Mouse (Mus musculus) kidney, postnatal 36 days (tissue): ENCODE measurements around the gene Gimap4.

Experiments used
- DNase-seq, 2 experiments: peaks; one replicate each; pipeline ENCODE4 v3.0.0; 2021 to 2022; ENCODE audit warnings: mixed read lengths in 2 of 2

Gene Gimap4

DNA sequence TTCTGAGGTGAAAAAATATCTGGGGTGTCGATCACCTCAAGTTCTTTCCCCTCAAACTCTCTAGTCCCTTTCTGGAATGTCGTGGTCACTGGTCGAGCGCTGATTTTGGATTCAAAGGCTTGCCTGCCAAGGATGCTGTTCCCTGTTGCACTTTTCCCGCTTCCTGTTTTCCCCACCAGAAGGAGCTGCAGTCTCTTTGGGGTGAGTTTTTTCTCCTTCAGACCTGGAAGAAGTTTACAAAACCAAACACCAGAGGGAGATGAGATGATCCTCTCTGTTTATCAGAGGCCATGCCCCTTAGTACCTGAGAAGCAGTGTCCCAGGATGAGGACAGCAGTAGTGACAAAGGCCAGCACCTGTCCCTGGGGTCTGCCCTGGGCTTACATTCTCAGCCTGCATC lies 18.3 kb downstream of the Gimap4 start:
- DNase-seq, result no peak

- no peak for DNase-seq
Measured at GRCm38 (mm10) chr6:48704146-48704545, 19.8 kb downstream of the Gimap4 start.

GRCm38 (mm10) chr6:48706130-48706529 lies 21.8 kb downstream of the Gimap4 start:
- peak in 1 of 2 experiments; percentile 5 for DNase-seq

- no peak for DNase-seq
Measured at GRCm38 (mm10) chr6:48718455-48718854, 34.1 kb downstream of the Gimap4 start, which contains the start of the genes Gm28053 and Gimap7. Gene Gm28053, plus strand, starts transcription at chr6:48718607. Gene Gimap7, plus strand, starts transcription at chr6:48718621.

GRCm38 (mm10) chr6:48720326-48720725 lies 36.0 kb downstream of the Gimap4 start:
- no peak for DNase-seq

GRCm38 (mm10) chr6:48723468-48723867 lies 39.1 kb downstream of the Gimap4 start:
- DNase-seq, result no peak

DNA sequence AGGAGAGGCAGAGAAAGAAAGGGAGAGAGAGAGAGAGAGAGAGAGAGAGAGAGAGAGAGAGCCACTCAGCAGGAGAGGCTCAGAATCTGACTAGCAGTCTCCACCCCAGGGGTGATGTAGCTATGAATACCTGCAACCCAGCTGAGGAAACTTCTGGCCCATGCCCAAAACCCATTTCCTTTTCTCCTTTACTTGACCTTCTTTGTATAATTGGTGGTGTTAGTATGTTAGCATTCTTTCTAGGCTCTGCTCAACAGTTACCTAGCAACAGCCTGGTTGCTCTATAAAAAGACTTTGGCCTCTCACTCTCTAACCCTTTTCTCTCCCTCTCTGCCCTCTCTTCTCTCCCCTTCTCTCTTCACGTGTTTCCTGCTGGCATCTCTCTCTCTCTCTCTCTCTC lies 41.1 kb downstream of the Gimap4 start:
- peak; percentile 88 to 97 for DNase-seq

DNA sequence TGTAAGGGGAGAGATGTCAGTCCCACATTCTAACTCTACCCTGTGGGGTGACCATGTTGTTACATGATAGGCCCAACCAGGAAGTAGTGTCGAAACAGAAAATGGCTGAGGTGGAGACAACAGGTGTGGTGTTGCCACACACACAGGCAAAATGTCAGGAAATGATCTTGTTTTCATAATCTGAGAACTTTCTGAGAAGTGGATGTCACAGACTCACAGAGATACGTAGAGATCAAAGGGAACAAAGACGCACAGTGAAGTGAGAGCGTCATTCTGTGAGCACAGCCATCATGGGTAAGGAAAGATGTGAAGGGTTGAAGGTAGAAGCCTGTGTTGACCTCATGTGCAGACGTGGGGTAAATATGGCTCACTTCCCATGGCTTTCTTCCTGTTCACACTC lies 43.4 kb downstream of the Gimap4 start:
- DNase-seq, result no peak

- DNase-seq, result no peak
Measured at GRCm38 (mm10) chr6:48732864-48733304, 48.5 kb downstream of the Gimap4 start.

GRCm38 (mm10) chr6:48733660-48734059 lies 49.3 kb downstream of the Gimap4 start:
- no peak for DNase-seq

DNA sequence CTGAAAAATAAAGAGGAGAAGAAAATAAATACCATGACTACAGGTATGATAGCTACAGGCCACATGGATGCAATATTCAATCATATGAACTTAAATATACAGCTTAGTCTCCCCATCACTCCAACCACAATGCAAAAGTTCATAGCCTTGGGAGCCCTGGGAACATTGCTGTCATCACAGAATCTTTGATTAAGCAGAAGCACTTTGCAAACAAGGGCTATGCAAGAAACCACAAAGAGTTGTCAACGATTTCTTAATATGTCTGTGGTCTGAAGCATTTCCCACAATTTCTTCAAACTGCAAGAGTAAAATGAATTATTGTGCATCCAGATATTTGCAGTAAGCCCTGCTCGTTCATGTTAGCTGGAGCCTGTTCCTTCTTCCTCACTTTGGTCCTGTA lies 52.7 kb downstream of the Gimap4 start:
- DNase-seq, result no peak

DNA sequence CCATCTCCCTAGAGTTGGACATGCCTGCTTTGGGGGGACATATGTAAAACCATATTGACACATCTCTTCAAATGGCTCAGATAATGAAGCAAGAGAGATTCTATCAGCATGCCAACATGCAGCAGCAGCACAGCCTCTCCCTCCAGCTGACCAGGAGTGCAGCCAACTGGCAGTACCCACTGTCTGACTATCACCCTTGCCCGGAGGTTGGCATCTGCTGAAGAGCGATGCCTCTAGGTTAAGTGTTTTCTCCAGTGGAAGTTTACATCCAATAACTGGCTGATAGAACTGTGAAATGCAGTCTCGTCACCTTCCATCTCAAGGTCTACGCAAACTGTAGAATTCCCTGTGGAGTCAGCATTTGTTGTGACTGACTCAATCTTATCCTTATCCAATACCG lies 53.3 kb downstream of the Gimap4 start:
- peak in 1 of 2 experiments; percentile 32 for DNase-seq

GRCm38 (mm10) chr6:48738961-48739779 lies 54.8 kb downstream of the Gimap4 start, which contains the start of gene Gimap1:
Gene Gimap1, plus strand, starts transcription at chr6:48739054.
- DNase-seq, result peak; percentile 57 to 67

- DNase-seq, result no peak
Measured at GRCm38 (mm10) chr6:48739780-48740055, 55.4 kb downstream of the Gimap4 start.

DNA sequence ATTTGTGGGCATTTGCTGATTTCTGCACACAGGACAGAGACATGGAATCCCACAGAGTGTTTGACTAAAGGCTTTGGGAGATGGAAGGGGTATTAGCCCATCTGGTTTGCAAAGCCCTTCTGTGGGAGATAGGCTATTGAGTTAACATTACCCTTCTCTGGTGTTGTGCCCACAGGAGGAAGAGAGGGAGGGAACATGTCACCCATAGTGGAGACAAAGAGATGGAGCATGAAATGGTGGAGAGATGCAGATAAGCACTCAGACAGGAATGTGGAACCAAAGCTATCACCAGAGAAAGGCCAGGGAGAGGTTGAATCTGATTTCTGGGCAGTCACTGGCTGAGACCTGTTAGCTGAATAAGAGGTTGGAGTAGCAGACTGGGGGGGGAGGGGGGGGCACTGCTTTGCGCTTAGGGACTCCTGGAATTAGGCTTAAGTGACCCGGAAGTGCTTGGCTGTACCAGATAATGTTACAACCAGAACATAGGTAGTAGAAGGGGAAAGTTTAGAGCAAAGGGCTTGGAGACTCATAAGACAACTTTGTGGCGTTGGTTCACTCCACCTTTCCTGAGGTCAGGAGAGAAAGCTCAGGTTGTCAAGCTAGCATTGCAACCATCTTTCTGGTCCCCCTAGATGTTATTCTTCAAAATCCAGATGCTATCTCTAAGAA lies 56.3 kb downstream of the Gimap4 start:
- no peak for DNase-seq

DNA sequence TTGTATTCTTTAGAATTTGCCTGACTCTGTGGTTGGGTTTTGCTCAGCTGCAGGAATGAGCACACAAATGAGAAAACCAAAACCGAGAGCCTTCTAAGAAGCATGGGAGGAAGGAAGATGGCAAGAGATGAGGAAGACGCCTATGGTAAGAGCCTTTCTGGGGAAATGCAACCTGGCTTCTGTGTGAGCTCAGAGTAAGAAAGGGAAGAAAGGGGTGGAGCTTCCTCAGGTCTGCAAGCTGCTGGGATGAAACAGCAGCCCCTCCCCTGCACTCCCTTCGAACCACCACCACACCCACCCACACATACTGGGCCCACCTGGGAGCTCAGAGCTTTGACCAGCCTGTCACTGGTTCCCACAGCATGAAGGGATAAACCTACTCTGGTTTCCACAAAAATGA lies 56.9 kb downstream of the Gimap4 start:
- peak in 1 of 2 experiments; percentile 32 for DNase-seq
